Mouse (Mus musculus) forebrain, postnatal 0 days (tissue): ENCODE measurements around the gene Misp. TPM values are rescaled to one million over a fixed set of nuclear protein-coding genes. Genes with fewer than 3 reads are reported as not detected.
A peak's percentile ranks its signal among the peaks of the same experiment; 100 is the strongest.

Experiments
- ATAC-seq: fragments of 200-750 bp; cut with Nextera tagmentation; 2 replicates; pipeline ENCODE4 v1.8.0; 2017; ENCODE audit warnings: mild to moderate bottlenecking, moderate library complexity
- DNase-seq: peaks from one replicate; pipeline ENCODE4 v3.0.0-alpha.2; 2015
- H3K27ac ChIP-seq: fragments of 300-500 bp; sonication (generic); 2 replicates; pipeline ENCODE4 v1.5.1; 2014; ENCODE audit warnings: low read depth, mild to moderate bottlenecking, antibody characterized with exemption, low read length, moderate library complexity, mixed read lengths
- H3K27me3 ChIP-seq: fragments of 300-500 bp; sonication (generic); 2 replicates; pipeline ENCODE4 v1.6.1; 2014; ENCODE audit warnings: mild to moderate bottlenecking, low read length, mixed read lengths; ENCODE audit not compliant: insufficient read depth
- H3K36me3 ChIP-seq: fragments of 300-500 bp; sonication (generic); 2 replicates; pipeline ENCODE4 v1.6.1; 2014; ENCODE audit warnings: mild to moderate bottlenecking, moderate library complexity; ENCODE audit not compliant: insufficient read depth
- H3K4me1 ChIP-seq: fragments of 300-500 bp; sonication (generic); 2 replicates; pipeline ENCODE4 v1.6.1; 2014; ENCODE audit warnings: antibody characterized with exemption; ENCODE audit not compliant: insufficient read depth
- H3K4me2 ChIP-seq: fragments of 300-500 bp; sonication (generic); 2 replicates; pipeline ENCODE4 v1.6.1; 2014; ENCODE audit warnings: low read depth, mild to moderate bottlenecking, moderate library complexity
- H3K4me3 ChIP-seq: fragments of 300-500 bp; sonication (generic); 2 replicates; pipeline ENCODE4 v1.5.1; 2014; ENCODE audit warnings: low read depth, low read length, mixed read lengths
- H3K9ac ChIP-seq: fragments of 300-500 bp; sonication (generic); 2 replicates; pipeline ENCODE4 v1.6.1; 2014; ENCODE audit warnings: mild to moderate bottlenecking
- H3K9me3 ChIP-seq: fragments of 300-500 bp; sonication (generic); 2 replicates; pipeline ENCODE4 v1.6.1; 2016; ENCODE audit warnings: low read length
- CTCF ChIP-seq: sonication (generic); IDR thresholded peaks from 2 replicates; pipeline ENCODE4 v1.5.1; 2016; ENCODE audit warnings: antibody characterized with exemption, control low read depth, low read depth
- WGBS: fragments of 180-500 bp; shearing (Covaris S2); extraction: QIAGEN DNeasy Blood & Tissue Kit; methylation state at CpG from one replicate; pipeline ENCODE4 v1.1.7; 2014; 5-methylcytosine and 5-hydroxymethylcytosine counted together
- polyA plus RNA-seq: library from polyadenylated mRNA; unstranded; fragments of >200 nt; fragmentation: Nextera tagmentation; extraction: Ambion mirVana; gene quantifications from 2 replicates; pipeline ENCODE4 v1.2.1, GENCODE M21; 2015
- total RNA-seq: library from RNA; depleted of rRNA; stranded (reverse); fragments of >200 nt; gene quantifications from 2 replicates; pipeline ENCODE4 v1.2.3, GENCODE M21; 2014

Gene Misp
- total and polyA plus RNA-seq, 2 experiments from 2014 or later = 0.24 to 0.41 TPM

DNA sequence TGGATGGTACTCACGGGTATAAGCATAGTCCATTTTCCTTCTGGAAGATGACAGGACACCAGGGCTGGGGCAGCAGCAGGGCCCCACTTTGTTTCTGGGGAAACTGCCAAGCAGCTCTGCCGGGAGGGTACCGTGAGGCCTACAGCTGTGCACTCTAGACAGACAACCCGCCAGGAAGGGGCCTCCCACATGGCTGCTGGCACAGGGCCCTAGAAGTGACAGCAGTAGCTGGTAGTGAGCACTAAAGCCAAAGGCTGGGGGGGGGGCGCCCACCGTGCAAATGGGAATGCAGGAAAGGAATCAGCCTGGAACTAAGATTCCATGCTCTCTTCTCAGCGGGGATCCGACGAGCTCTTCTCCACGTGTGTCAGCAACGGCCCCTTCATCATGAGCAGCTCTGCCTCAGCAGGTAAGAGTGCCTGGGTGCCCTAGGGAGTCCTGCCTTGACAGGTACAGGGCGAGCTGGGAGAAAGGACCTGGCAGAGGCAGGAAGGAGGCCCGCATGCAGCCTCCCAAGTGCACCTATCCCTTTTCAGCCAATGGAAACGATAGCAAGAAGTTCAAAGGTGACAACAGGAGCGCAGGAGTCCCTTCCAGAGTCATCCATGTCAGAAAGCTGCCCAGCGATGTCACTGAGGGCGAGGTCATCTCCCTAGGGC is 37.8 kb downstream of the Misp start:
- 30% methylated on average over 16 of the region's 17 CpGs for WGBS
- Histone ChIP-seq H3K4me1 (peaks cover 25% of the 10 kb centered on the region), H3K9me3 (no peaks in the 10 kb centered on the region), H3K4me3 (no peak overlapping the region), H3K27me3 (no peaks in the 10 kb centered on the region), H3K9ac (peak overlapping the region; percentile 33; the same call in 1 of the 2 replicates), H3K27ac (peak overlapping the region; percentile 40; the same call in 1 of the 2 replicates), H3K4me2 (peak overlapping the region; percentile 82; the same call in 1 of the 2 replicates), H3K36me3 (peaks cover 53% of the 10 kb centered on the region)
- ATAC-seq = no peak
- DNase-seq = peak; percentile 81
- no peak for TF ChIP-seq CTCF

DNA sequence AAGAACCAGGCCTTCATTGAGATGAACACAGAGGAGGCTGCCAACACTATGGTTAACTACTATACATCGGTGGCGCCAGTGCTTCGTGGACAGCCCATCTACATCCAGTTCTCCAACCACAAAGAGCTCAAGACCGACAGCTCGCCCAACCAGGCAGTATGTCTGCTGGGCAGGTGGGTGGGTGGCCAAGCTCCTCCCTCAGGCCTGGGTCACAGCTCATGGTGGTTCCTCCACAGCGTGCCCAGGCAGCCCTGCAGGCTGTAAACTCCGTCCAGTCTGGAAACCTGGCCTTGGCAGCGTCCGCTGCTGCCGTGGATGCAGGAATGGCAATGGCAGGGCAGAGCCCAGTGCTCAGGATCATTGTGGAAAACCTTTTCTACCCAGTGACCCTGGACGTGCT is 38.3 kb downstream of the Misp start:
- H3K9ac ChIP-seq = no peak overlapping the region

DNA sequence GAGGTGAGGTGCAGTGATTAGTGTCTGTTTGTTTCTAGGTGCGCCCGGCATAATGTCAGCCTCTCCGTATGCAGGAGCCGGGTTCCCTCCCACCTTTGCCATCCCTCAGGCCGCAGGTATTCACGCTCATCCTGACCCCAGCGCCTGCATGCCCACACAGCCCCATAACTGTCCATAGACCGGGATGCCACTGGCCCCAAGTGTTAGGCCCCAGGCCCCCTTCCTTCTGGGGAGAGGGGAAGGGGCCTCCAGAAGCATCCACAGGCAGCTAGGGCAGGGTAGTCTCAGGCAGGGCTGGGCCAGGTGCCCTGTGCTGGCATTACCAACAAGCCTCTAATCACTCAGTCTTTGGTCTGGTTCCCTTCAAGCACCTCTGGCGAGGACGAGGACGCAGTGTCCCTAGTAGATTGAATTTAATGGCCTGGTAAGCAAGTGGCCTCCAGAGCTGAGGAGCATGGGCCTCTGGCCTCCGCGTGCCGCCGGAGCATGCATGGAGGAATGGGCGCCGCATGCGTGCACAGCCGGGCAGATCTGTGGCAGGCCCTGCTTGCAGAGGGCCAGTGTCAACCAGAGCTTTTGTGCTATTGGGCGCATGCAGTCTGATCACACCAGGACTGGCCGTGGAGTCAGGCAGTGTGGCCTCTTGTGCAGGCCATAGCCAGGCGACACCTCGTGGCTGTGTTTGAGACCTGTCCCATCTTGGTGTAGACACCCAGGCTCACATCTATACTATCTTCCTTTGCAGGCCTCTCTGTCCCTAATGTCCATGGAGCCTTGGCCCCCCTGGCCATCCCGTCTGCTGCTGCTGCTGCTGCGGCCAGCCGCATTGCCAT is 39.5 kb downstream of the Misp start:
- H3K9ac ChIP-seq = no peak overlapping the region
- H3K4me2 ChIP-seq = no peak overlapping the region
- no peaks in the 10 kb centered on the region for H3K9me3 ChIP-seq
- DNase-seq (no peak), ATAC-seq (no peak)
- no peak for TF ChIP-seq CTCF
- no peak overlapping the region for H3K4me3 ChIP-seq
- H3K36me3 ChIP-seq = peaks cover 69% of the 10 kb centered on the region
- no peaks in the 10 kb centered on the region for H3K27me3 ChIP-seq
- H3K27ac ChIP-seq = no peak overlapping the region
- peaks cover 25% of the 10 kb centered on the region for H3K4me1 ChIP-seq
- 93% methylated on average over 26 of the region's 26 CpGs for WGBS

More for the DNA sequence above, 38.3 kb downstream of the Misp start:
- TF ChIP-seq CTCF = no peak
- Histone ChIP-seq H3K36me3 (peaks cover 58% of the 10 kb centered on the region), H3K27me3 (no peaks in the 10 kb centered on the region), H3K4me2 (no peak overlapping the region), H3K4me1 (peaks cover 25% of the 10 kb centered on the region), H3K27ac (no peak overlapping the region), H3K4me3 (no peak overlapping the region), H3K9me3 (no peaks in the 10 kb centered on the region)
- WGBS = 81% methylated on average over 11 of the region's 11 CpGs
- no peak for ATAC-seq
- DNase-seq = no peak

DNA sequence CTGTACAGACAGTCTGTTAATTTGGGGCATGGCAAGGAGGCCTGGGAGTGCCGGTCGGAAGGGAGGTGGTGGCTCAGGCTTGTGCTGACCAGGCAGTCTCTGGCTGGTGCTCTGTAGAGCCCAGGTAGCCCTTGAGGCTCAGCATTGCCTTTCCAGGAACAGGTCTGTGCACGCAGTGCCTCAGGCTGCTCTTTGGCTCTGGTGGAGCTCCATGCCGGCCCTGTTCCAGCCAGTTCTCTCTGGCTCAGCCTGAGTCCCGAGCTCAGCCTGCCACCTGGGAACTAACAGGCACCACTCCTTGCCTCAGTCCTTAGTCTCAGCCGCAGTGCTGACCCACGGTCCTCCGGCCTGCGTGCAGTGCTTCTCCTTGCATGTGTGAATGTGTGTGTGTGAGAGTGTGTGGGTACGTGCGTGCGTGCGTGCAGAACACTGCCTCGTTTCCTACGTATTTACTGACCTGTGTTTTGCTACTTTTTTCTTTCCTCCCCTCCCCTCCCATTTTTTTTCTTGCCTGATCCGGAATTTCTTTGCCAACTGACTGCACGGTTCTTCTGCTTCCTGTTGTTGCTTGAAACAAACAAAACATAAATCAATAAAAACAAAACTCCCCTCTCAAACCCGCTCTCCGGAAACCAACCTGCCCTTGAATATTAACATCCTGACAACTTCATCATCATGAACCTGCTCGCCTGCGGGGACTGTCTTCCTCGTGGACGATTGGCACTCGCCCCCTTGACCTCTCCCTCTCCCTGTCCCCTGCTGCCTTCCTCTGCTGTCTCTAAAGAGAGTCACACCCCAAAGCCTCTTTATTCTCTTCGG is 40.6 kb downstream of the Misp start:
- no peak for ATAC-seq
- DNase-seq = no peak
- no peak overlapping the region for H3K4me3 ChIP-seq
- peaks cover 22% of the 10 kb centered on the region for H3K4me1 ChIP-seq
- no peak overlapping the region for H3K4me2 ChIP-seq
- H3K9ac ChIP-seq = no peak overlapping the region
- TF ChIP-seq CTCF = no peak
- 72% methylated on average over 25 of the region's 25 CpGs for WGBS
- H3K27ac ChIP-seq = no peak overlapping the region
- no peaks in the 10 kb centered on the region for H3K9me3 ChIP-seq
- H3K27me3 ChIP-seq = no peaks in the 10 kb centered on the region
- peaks cover 80% of the 10 kb centered on the region for H3K36me3 ChIP-seq

DNA sequence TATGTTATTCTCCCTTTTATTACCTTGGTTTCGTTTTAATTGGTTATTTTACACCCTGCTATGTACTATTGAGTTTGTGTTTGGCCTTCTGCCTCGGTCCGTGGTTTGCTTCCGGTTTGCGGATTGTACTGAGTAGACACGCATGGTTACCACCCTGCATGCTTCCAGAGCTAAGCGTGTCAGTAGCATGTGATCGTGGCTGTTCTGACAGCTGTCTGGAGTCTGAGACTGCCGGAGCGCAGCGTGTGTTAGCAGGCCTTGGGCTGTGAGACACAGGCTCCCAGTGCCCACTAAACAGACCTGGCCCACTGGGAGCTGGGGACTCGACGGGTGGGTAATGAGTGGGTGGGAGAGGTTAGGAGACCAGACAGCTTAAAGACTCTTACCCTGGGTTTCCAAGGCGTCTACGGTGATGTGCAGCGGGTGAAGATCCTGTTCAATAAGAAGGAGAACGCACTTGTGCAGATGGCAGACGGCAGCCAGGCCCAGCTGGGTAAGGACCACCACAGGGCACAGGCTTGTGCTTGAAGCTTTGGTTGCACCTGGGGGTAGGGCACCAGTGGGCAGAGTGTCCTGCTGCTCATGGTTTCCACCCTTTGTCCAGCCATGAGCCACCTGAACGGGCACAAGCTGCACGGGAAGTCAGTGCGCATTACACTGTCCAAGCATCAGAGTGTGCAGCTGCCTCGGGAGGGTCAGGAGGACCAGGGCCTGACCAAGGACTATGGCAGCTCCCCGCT is 41.4 kb downstream of the Misp start:
- Histone ChIP-seq H3K9ac (no peak overlapping the region), H3K4me3 (no peak overlapping the region), H3K4me1 (peaks cover 15% of the 10 kb centered on the region), H3K27me3 (no peaks in the 10 kb centered on the region), H3K9me3 (no peaks in the 10 kb centered on the region), H3K36me3 (peaks cover 84% of the 10 kb centered on the region), H3K4me2 (no peak overlapping the region), H3K27ac (no peak overlapping the region)
- no peak for DNase-seq
- TF ChIP-seq CTCF = no peak
- no peak for ATAC-seq
- 81% methylated on average over 23 of the region's 23 CpGs for WGBS

DNA sequence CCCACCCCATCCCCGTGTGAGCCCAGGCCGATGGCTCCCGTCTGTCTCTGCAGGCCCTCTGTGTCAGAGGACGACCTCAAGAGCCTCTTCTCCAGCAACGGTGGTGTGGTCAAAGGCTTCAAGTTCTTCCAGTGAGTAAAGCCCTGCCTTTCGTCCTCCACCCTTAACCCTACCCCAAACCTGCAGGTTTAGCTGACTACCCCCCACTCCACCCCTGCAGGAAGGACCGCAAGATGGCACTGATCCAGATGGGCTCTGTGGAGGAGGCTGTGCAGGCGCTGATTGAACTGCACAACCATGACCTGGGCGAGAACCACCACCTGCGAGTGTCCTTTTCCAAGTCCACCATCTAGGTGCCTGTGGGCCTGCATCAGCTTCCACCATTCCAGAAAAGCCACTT is 42.1 kb downstream of the Misp start:
- Histone ChIP-seq H3K27ac (no peak overlapping the region), H3K4me2 (no peak overlapping the region), H3K4me1 (peaks cover 8% of the 10 kb centered on the region), H3K4me3 (no peak overlapping the region), H3K27me3 (no peaks in the 10 kb centered on the region), H3K36me3 (peaks cover 87% of the 10 kb centered on the region), H3K9me3 (no peaks in the 10 kb centered on the region), H3K9ac (no peak overlapping the region)
- ATAC-seq (no peak), DNase-seq (no peak)
- WGBS = 69% methylated on average over 10 of the region's 10 CpGs
- TF ChIP-seq CTCF = no peak
